Mouse (Mus musculus): ENCODE data around the gene Stard7.

The Stard7 gene

GRCm38 (mm10) chr2:127323667-127324066 lies 53.6 kb downstream of the Stard7 start:
- no peak for DNase-seq

- no peak for DNase-seq
These were observed 54.4 kb downstream of the Stard7 start for GRCm38 (mm10) chr2:127324456-127324855.

DNA sequence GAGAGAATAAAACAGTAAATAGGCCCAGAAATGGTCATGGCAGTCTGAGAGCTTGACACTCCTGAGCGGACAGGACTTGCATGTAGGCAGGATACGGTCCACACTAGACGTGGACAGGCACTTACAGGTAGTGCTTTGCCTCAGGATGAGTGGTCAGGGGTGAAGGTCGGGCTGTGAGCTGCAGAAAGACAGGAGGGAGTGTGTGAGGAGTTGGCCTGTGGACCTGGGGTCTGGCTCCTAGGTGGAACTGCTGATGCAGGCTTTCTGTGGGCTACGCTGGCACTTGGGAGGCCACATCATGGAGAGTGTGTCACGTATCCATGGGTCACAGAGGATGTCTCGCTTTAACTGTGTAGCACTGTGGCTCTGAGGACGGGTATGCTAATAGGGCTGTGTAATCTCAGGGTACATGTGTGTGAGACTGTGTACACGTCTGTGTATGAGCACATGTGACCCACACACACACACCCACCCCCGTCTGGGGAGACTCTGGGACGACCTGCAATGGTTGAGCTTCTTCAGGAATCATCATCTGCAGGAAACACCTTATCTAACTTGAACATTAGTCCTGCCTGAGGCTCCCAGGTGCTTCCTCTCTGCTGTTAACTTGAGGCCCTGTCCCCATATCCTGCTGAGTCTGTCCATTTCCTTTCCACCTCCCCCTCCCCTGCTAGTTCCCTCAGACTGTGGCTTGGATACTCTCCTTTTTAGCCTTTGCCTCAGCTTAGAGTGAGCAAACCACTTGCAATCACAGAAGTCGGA lies 58.3 kb downstream of the Stard7 start:
- DNase-seq = no peak

GRCm38 (mm10) chr2:127332807-127333570 lies 63.0 kb downstream of the Stard7 start:
- no peak for DNase-seq

DNA sequence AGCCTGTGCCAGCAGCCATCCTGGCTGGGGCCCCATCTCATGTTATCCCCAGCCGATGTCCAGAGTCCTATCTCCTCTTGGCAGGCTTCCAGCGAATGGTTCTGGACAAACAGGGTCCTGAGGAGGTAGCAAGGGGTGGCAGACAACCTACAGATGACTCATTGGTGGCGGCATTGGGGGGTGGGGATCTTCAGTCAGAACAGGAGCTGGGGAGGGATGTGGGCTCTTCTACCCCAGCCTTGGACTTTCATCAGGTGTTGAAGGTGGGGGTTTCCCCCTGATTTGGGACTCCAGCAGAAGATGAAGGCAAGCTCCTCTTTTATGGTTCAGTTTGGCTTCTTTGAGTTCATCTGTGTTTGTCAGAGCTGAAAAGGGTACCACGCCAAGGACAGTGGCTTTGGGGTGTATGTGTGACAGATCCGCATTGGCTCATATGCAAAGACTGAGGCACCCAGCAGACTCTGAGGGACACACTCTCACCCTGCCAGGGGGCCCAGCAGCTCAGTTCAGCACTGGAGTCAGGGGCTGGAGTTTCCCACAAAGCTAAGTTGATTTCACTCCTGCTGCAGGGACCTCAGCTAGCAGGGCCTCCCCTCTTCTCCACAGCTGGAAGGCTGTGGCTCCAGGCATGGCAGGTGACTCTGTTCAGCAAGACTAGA lies 64.1 kb downstream of the Stard7 start:
- DNase-seq = no peak

- DNase-seq = peak; percentile 15
These were observed 65.1 kb downstream of the Stard7 start for GRCm38 (mm10) chr2:127335078-127335541.

DNA sequence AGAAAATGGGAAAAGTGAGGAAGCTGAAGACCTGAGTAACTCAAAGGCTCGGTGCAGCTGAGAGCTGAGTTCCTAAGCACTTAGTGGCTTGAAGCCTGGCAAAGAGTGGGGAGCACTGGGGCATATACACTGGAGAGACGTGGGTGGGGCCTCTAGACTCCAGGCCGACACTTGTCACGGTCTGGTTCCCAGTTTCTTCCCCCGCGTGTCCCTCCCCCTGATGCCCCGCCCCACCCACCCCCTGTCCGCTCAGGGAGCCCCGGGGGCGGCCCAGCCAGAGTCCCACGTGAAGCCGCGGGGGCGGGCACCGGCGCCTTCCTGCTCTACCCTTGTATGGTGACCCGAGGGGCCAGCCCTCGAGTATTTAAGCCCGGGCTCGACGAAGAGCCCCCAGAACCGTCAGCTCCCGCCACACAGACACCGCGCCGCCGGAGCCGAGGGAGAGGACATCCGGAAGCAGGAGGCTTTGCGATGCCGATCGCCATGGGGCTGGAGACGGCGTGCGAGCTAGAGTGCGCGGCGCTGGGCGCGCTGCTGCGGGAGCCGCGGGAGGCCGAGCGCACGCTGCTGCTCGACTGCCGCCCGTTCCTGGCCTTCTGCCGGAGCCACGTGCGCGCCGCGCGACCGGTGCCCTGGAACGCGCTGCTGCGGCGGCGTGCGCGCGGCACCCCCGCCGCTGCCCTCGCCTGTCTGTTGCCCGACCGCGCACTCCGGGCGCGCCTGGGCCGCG lies 65.9 kb downstream of the Stard7 start, which contains the start of gene Dusp2:
TSS of gene Dusp2 (plus strand) at position 393 of the 730 bp plus-strand sequence.
- DNase-seq = peak; percentile 50

DNA sequence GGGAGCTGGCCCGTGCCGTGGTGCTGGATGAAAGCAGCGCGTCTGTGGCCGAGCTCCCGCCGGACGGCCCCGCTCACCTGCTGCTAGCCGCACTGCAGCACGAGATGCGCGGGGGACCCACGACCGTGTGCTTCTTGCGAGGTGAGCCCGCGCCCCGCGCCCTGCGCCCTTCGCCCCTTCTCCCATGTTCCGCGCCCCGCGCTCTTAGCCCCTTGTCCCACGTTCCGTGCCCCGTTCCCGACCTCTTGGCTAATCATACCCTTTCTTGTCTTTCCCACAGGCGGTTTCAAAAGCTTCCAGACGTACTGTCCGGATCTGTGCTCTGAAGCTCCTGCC lies 66.4 kb downstream of the Stard7 start:
- no peak for DNase-seq

DNA sequence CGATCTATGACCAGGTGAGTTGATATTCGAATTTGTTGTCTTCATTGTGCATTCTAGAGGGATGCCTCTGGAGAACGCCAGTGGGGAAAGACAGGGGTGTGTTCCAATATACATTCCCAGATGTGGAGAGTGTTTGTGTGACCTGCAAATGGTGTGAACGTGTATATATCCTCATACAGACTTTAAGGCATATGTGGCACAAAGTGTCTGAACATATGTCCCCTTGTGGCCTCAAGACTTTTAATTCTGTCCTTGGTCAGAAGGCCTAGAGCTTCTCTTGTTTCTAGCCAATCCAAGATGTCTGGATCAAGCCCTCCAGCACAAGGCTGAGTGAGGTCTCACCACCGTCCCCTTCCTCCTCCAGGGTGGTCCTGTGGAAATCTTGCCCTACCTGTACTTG lies 66.9 kb downstream of the Stard7 start:
- no peak for DNase-seq

- no peak for DNase-seq
These were observed 67.5 kb downstream of the Stard7 start for GRCm38 (mm10) chr2:127337531-127337930.

DNA sequence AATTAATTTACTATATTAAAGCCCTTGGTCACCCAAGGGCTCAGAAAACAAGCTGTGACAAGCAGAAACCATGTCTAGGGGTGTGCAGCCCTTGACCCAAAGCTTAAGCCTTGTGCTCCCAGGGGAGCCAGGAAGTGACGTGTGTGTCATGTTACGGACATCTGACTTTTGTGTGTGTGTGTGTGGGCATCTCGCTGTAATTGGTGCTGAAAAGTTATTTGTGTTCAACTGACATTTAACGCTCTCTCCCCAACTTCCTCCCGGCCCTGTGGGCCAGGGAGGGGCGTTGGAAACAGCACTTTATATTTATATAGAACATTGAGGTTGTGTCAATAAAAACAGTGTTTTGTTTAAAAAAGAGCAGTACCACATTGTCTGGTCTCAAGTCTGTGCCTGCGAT lies 68.0 kb downstream of the Stard7 start:
- no peak for DNase-seq

GRCm38 (mm10) chr2:127338416-127338815 lies 68.4 kb downstream of the Stard7 start, which contains the start of gene Astl:
TSS of gene Astl (plus strand) at chr2:127338639.
- no peak for DNase-seq

- no peak for DNase-seq
These were observed 68.8 kb downstream of the Stard7 start for GRCm38 (mm10) chr2:127338833-127339232.

DNA sequence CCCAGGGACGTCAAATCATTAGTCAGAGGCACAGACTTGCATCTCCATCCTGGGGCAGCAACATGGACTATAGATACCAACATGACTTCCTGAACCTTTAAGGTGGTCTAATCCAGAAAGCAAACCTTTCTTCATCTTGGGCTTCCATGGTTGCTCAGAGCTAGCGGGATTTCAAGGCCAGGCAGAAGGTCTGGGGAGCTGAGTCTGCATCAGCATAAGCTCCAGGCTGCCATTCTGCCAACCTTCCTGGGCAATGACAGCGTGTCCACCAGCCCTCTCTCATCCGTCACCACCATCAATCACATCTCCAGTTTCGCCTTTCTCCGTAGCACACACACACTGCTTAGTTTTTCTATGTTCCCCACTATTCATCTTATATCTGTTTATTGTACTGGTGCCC lies 69.2 kb downstream of the Stard7 start:
- DNase-seq = no peak

DNA sequence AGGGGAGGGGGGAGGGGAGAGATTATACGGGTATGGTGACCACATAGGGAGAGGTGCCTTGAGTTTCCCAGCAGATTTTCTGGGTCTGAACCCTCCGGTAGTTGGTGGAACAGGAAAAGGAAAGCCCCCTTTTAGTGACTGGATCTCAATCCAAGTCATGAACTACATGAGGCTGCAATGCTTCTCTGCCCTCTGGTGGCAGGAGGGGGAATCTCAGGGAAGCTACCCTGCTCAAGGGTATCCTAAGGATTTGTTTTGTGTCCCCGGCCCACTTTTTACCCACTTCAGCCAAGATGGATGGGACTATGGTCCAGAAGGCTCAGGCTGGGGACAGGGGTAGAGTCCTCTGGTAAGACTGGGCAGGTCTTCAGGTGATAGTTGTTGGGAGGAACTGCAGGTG lies 71.1 kb downstream of the Stard7 start:
- DNase-seq = no peak

- DNase-seq = no peak
These were observed 76.3 kb downstream of the Stard7 start for GRCm38 (mm10) chr2:127346334-127346733.

DNA sequence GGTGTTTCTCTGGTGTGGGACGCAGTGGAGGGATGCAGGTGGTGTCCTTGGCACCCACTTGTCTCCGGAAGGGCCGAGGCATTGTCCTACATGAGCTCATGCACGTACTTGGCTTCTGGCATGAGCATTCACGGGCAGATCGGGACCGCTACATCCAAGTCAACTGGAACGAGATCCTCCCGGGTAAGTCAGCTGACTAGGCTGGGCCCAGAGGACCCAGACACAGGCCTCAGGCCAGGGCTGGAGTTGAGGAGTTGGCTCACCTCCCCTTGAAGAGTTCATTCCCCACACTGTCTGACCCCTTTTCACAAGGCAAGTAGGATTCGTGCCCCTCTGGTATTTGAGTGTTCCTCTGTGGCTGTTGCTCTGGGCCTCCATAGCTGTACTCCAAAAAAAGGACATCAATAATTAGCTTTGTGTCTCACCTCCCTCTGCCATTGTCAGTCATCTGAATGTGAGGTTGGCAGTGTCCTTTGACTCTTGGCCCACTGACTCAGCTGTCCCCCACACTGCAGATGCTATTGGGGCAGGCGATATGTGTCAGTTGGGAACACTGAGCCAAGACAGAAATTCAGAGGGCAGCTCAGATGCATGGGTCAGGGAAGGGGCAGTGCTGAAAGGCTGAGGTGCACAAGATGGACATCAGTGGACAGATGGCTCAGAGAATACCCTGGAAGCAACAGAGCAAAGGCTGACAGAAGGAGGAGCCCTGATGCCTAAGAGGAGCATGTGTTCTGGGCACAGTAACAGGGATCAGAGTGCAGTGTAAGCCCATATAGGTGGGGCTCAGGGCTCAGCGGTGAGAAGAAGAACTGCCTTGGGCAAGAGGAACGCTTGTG lies 77.3 kb downstream of the Stard7 start:
- no peak for DNase-seq
